Mouse (Mus musculus) midbrain, postnatal 0 days (tissue): ENCODE measurements at regions not wholly inside any gene's neighbourhood (a gene's known extent, or its start where the extent isn't known, plus 50 kb on each side); places are given as distances from the start of the nearest gene placed in this dataset.

Experiments used
- ATAC-seq: fragments of 200-750 bp; cut with Nextera tagmentation; 2 replicates; pipeline ENCODE4 v1.8.0; 2017; ENCODE audit warnings: moderate number of reproducible peaks, mild to moderate bottlenecking, moderate TSS enrichment, moderate library complexity; ENCODE audit not compliant: low FRiP score
- DNase-seq: peaks from one replicate; pipeline ENCODE4 v3.0.0-alpha.2; 2015; ENCODE audit warnings: low spot score
- H3K27ac ChIP-seq: fragments of 300-500 bp; sonication (generic); 2 replicates; pipeline ENCODE4 v1.5.1; 2014; ENCODE audit warnings: low read depth, mild to moderate bottlenecking, low read length, mixed read lengths
- H3K27me3 ChIP-seq: fragments of 300-500 bp; sonication (generic); 2 replicates; pipeline ENCODE4 v1.6.1; 2014; ENCODE audit warnings: low read length, control low read depth, mixed read lengths; ENCODE audit not compliant: insufficient read depth
- H3K36me3 ChIP-seq: fragments of 300-500 bp; sonication (generic); 2 replicates; pipeline ENCODE4 v1.6.1; 2014; ENCODE audit warnings: low read length, control low read depth, mixed read lengths; ENCODE audit not compliant: insufficient read depth
- H3K4me1 ChIP-seq: fragments of 300-500 bp; sonication (generic); 2 replicates; pipeline ENCODE4 v1.6.1; 2014; ENCODE audit warnings: mild to moderate bottlenecking, control low read depth, antibody characterized with exemption, low read length, mixed read lengths; ENCODE audit not compliant: insufficient read depth
- H3K4me2 ChIP-seq: fragments of 300-500 bp; sonication (generic); 2 replicates; pipeline ENCODE4 v1.6.1; 2014; ENCODE audit warnings: low read depth, mild to moderate bottlenecking, low read length, mixed read lengths; ENCODE audit not compliant: poor library complexity, severe bottlenecking
- H3K4me3 ChIP-seq: fragments of 300-500 bp; sonication (generic); 2 replicates; pipeline ENCODE4 v1.5.1; 2014; ENCODE audit warnings: low read depth, mild to moderate bottlenecking, low read length, moderate library complexity
- H3K9ac ChIP-seq: fragments of 300-500 bp; sonication (generic); replicated peaks from 2 replicates; pipeline ENCODE4 v1.6.1; 2014; ENCODE audit warnings: mild to moderate bottlenecking, low read length, moderate library complexity, mixed read lengths; ENCODE audit not compliant: poor library complexity, severe bottlenecking
- H3K9me3 ChIP-seq: fragments of 300-500 bp; sonication (generic); 2 replicates; pipeline ENCODE4 v1.6.1; 2016; ENCODE audit warnings: low read length, control low read depth
- CTCF ChIP-seq: IDR thresholded peaks from 2 replicates; pipeline ENCODE4 v1.5.1; 2016; ENCODE audit warnings: antibody characterized with exemption, mild to moderate bottlenecking
- WGBS: fragments of 180-500 bp; shearing (Covaris S2); extraction: QIAGEN DNeasy Blood & Tissue Kit; methylation state at CpG from one replicate; pipeline ENCODE4 v1.1.7; 2014; 5-methylcytosine and 5-hydroxymethylcytosine counted together

GRCm38 (mm10) chr2:147647972-147648371 lies 286.2 kb downstream of the Pax1 start:
- H3K9ac ChIP-seq, result no peak overlapping the region
- no peak overlapping the region for H3K4me2 ChIP-seq
- no peaks in the 10 kb centered on the region for H3K4me1 ChIP-seq
- H3K9me3 ChIP-seq, result no peaks in the 10 kb centered on the region
- H3K4me3 ChIP-seq, result no peak overlapping the region
- no peaks in the 10 kb centered on the region for H3K36me3 ChIP-seq
- H3K27ac ChIP-seq, result no peak overlapping the region
- DNase-seq (no peak), ATAC-seq (no peak)
- H3K27me3 ChIP-seq, result no peaks in the 10 kb centered on the region
- TF ChIP-seq CTCF, result no peak
- WGBS, result 90% methylated on average over 8 of the region's 8 CpGs

DNA sequence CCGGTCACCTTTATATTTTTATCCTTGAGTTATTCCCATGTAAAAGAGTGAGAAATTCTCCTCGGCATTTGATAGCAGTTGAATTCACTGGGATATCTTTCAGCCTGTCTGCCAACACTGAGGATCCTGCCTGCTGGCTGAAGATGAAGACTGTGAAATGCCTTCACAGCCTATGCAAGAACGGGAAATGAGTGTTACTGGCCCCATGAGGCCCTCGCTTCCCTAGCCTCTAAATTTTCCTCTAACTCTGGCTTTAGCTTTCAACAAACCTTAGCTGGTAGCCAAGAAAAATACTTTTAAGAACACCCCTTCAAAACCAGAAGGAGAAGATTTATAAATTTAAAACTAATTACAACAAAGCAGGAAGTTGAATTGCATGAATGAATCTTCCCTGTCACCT lies 285.8 kb downstream of the Pax1 start:
- TF ChIP-seq CTCF, result no peak
- Histone ChIP-seq H3K4me2 (no peak overlapping the region), H3K36me3 (no peaks in the 10 kb centered on the region), H3K4me3 (no peak overlapping the region), H3K27ac (no peak overlapping the region), H3K9me3 (no peaks in the 10 kb centered on the region), H3K27me3 (no peaks in the 10 kb centered on the region), H3K4me1 (no peaks in the 10 kb centered on the region), H3K9ac (no peak overlapping the region)
- DNase-seq, result no peak
- ATAC-seq, result no peak
- 82% methylated on average over 4 of the region's 4 CpGs for WGBS

GRCm38 (mm10) chr2:147637882-147638281 lies 276.2 kb downstream of the Pax1 start:
- 87% methylated on average over 1 of the region's 1 CpGs for WGBS
- ATAC-seq (no peak), DNase-seq (no peak)
- Histone ChIP-seq H3K4me2 (no peak overlapping the region), H3K27me3 (no peaks in the 10 kb centered on the region), H3K9me3 (no peaks in the 10 kb centered on the region), H3K4me3 (no peak overlapping the region), H3K9ac (no peak overlapping the region), H3K27ac (no peak overlapping the region), H3K4me1 (no peaks in the 10 kb centered on the region), H3K36me3 (no peaks in the 10 kb centered on the region)
- no peak for TF ChIP-seq CTCF

DNA sequence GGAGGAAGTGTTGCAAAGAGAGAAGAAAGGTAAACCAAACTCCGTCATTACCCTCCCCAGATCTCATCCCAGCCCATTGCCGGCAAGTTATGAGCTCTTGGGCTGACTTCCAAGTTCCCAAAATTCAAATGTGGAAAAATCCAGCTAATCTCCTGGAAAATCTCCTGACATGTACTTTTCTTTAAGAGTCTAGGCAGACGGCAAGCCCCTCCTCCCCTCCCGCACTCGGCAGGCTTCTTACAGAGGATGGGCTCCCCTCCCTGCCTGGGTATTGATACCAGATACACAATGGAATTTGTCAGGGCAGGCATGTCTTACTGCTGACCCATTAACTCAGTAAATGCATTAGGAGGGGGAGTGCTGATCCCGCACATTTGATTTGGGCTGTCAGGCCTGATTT lies 271.0 kb downstream of the Pax1 start:
- H3K27ac ChIP-seq, result no peak overlapping the region
- H3K4me1 ChIP-seq, result no peaks in the 10 kb centered on the region
- no peak overlapping the region for H3K4me2 ChIP-seq
- H3K9ac ChIP-seq, result no peak overlapping the region
- WGBS, result 15% methylated on average over 6 of the region's 6 CpGs
- H3K36me3 ChIP-seq, result no peaks in the 10 kb centered on the region
- H3K9me3 ChIP-seq, result no peaks in the 10 kb centered on the region
- no peak overlapping the region for H3K4me3 ChIP-seq
- no peak for TF ChIP-seq CTCF
- ATAC-seq (no peak), DNase-seq (peak; percentile 1)
- H3K27me3 ChIP-seq, result no peaks in the 10 kb centered on the region

- Histone ChIP-seq H3K4me2 (no peak overlapping the region), H3K9me3 (no peaks in the 10 kb centered on the region), H3K9ac (no peak overlapping the region), H3K27me3 (no peaks in the 10 kb centered on the region), H3K36me3 (no peaks in the 10 kb centered on the region), H3K27ac (no peak overlapping the region), H3K4me3 (no peak overlapping the region), H3K4me1 (no peaks in the 10 kb centered on the region)
- DNase-seq (no peak), ATAC-seq (no peak)
- no peak for TF ChIP-seq CTCF
- WGBS, result 85% methylated on average over 3 of the region's 3 CpGs
Measured at GRCm38 (mm10) chr2:147629716-147630115, 268.0 kb downstream of the Pax1 start.

DNA sequence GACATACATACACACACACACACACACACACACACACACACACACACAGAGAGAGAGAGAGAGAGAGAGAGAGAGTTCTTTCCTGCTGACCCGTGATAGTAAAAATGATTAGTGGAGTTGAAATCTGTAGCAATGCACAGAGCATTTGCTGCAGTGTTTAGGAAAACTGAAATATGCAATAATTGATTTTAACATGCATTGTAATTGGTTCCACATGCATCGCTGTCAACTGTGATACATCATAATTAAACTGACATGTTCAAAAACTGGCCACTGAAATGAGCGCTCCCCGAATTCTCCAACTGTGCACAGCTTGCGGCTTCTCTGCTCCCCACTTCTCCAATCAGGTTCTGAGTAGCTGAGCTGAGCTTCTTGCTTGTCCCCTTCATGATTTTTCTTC lies 265.4 kb downstream of the Pax1 start:
- no peaks in the 10 kb centered on the region for H3K9me3 ChIP-seq
- no peaks in the 10 kb centered on the region for H3K4me1 ChIP-seq
- 84% methylated on average over 5 of the region's 5 CpGs for WGBS
- H3K4me3 ChIP-seq, result no peak overlapping the region
- H3K36me3 ChIP-seq, result no peaks in the 10 kb centered on the region
- TF ChIP-seq CTCF, result no peak
- ATAC-seq, result no peak
- H3K9ac ChIP-seq, result no peak overlapping the region
- H3K27ac ChIP-seq, result no peak overlapping the region
- no peak for DNase-seq
- H3K4me2 ChIP-seq, result no peak overlapping the region
- no peaks in the 10 kb centered on the region for H3K27me3 ChIP-seq

- Histone ChIP-seq H3K27ac (no peak overlapping the region), H3K27me3 (no peaks in the 10 kb centered on the region), H3K9ac (no peak overlapping the region), H3K4me1 (no peaks in the 10 kb centered on the region), H3K36me3 (no peaks in the 10 kb centered on the region), H3K9me3 (no peaks in the 10 kb centered on the region), H3K4me3 (no peak overlapping the region), H3K4me2 (no peak overlapping the region)
- no peak for ATAC-seq
- TF ChIP-seq CTCF, result no peak
- 82% methylated on average over 4 of the region's 4 CpGs for WGBS
- no peak for DNase-seq
Measured at GRCm38 (mm10) chr2:147623116-147623515, 261.4 kb downstream of the Pax1 start.
